Mouse (Mus musculus): ENCODE data around the gene Gse1.

DNA sequence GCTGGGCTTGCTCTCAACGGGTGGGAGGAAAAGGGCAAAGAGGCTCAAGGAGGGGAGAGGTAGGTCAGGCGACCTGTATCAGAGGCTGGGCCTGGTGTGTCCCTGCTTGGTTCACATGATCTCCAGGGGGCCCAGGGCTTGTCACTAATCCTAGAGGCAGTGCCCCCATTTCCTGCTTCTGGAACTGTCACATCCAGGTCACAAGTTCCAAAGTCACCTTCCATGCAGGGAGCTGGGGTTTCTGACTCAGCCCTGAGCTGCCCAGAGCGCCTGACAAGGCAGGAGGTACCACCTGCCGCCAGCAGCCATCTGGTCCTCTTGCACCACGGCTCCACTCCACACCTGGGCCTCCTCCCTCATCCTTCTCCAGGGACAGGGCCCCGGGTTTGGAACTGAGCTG is 155.5 kb downstream of the Gse1 start:
- TF ChIP-seq CTCF (IDR thresholded peaks at IDR 0.05; ENCODE audit: borderline replicate concordance, insufficient read depth, low read depth, low read length) (no peak), POLR2A (IDR thresholded peaks at IDR 0.05; ENCODE audit: borderline replicate concordance, insufficient read depth, low read length) (no peak)

Measured in cerebellum, adult 2 months (tissue).